Mouse (Mus musculus) telencephalon, adult 2 months (tissue): Measurements from ENCODE around the gene Pard6b.

Experiments
- DNase-seq: peaks from one replicate; pipeline ENCODE4 v3.0.0-alpha.2; 2011; ENCODE audit warnings: low read depth, low spot score

The Pard6b gene

GRCm38 (mm10) chr2:168059200-168059790, 21.5 kb upstream of the Pard6b start:
- no peak for DNase-seq

- DNase-seq, result no peak
Measured at GRCm38 (mm10) chr2:168063712-168064111, 17.1 kb upstream of the Pard6b start.

- no peak for DNase-seq
Measured at GRCm38 (mm10) chr2:168065511-168065910, 15.3 kb upstream of the Pard6b start.

GRCm38 (mm10) chr2:168066783-168067182, 14.0 kb upstream of the Pard6b start:
- no peak for DNase-seq

- no peak for DNase-seq
Measured at GRCm38 (mm10) chr2:168070425-168070824, 10.4 kb upstream of the Pard6b start.

GRCm38 (mm10) chr2:168072436-168073131, 8.2 kb upstream of the Pard6b start:
- peak; percentile 54 for DNase-seq

- DNase-seq, result no peak
Measured at GRCm38 (mm10) chr2:168073722-168074121, 7.1 kb upstream of the Pard6b start.

- no peak for DNase-seq
Measured at GRCm38 (mm10) chr2:168074457-168074856, 6.3 kb upstream of the Pard6b start.

- no peak for DNase-seq
Measured at GRCm38 (mm10) chr2:168076840-168077576, 3.8 kb upstream of the Pard6b start.

GRCm38 (mm10) chr2:168078107-168078830, 2.5 kb upstream of the Pard6b start:
- DNase-seq, result no peak

GRCm38 (mm10) chr2:168081299-168081932, 612 bp downstream of the Pard6b start:
- no peak for DNase-seq

GRCm38 (mm10) chr2:168081933-168082306, 1.1 kb downstream of the Pard6b start:
- DNase-seq, result no peak

- DNase-seq, result no peak
Measured at GRCm38 (mm10) chr2:168083593-168083992, 2.8 kb downstream of the Pard6b start.

GRCm38 (mm10) chr2:168084228-168084627, 3.4 kb downstream of the Pard6b start:
- no peak for DNase-seq

- DNase-seq, result no peak
Measured at GRCm38 (mm10) chr2:168085621-168086265, 4.9 kb downstream of the Pard6b start.

GRCm38 (mm10) chr2:168086318-168086717, 5.5 kb downstream of the Pard6b start:
- no peak for DNase-seq

GRCm38 (mm10) chr2:168086839-168087238, 6.0 kb downstream of the Pard6b start:
- no peak for DNase-seq

GRCm38 (mm10) chr2:168091560-168091959, 10.8 kb downstream of the Pard6b start:
- no peak for DNase-seq

GRCm38 (mm10) chr2:168093077-168093476, 12.3 kb downstream of the Pard6b start:
- DNase-seq, result no peak

GRCm38 (mm10) chr2:168095077-168095476, 14.3 kb downstream of the Pard6b start:
- DNase-seq, result no peak

GRCm38 (mm10) chr2:168096487-168096886, 15.7 kb downstream of the Pard6b start:
- DNase-seq, result no peak
